Mouse (Mus musculus) lung, adult 10 weeks (tissue): ENCODE measurements around the gene Rap1b. TPM values are rescaled to one million over a fixed set of nuclear protein-coding genes. Genes with fewer than 3 reads are reported as not detected.

Experiments
- polyA plus RNA-seq: library from polyadenylated mRNA; stranded (reverse); fragments of 350-450 nt; fragmentation: Illumina TruSeq; extraction: RNeasy Lipid Tissue Mini Kit (QIAGEN cat#74804); gene quantifications from one replicate; pipeline ENCODE4 v1.2.3, GENCODE M21; 2014; ENCODE audit warnings: low read depth, low replicate concordance; ENCODE audit not compliant: insufficient read depth

The Rap1b gene
- 182 TPM for polyA plus RNA-seq

GRCm38 (mm10) chr10:117845597-117846259 lies at the start of gene Rap1b:
TSS of gene Rap1b (minus strand) at chr10:117846035.

GRCm38 (mm10) chr10:117792141-117793091 lies 53.4 kb downstream of the Rap1b start, which contains the start of gene Nup107:
TSS of gene Nup107 (minus strand) at chr10:117792705.

Other genes with a start within 250 kb of the Rap1b start
- gene Cpm, start 216.5 kb downstream of the Rap1b start, polyA plus RNA-seq: 32.1 TPM
- 23.3 TPM for gene Mdm2, start 135.3 kb downstream of the Rap1b start, polyA plus RNA-seq
- gene Slc35e3, start 99.7 kb downstream of the Rap1b start, polyA plus RNA-seq: 12.7 TPM
- gene Nup107, start 53.3 kb downstream of the Rap1b start, polyA plus RNA-seq: 6.9 TPM